Mouse (Mus musculus) thymus, adult 18-20 months (tissue): ENCODE measurements at regions not wholly inside any gene's neighbourhood (a gene's known extent, or its start where the extent isn't known, plus 50 kb on each side); places are given as distances from the start of the nearest gene placed in this dataset.
A peak's percentile ranks its signal among the peaks of the same experiment; 100 is the strongest.

Experiments used
- DNase-seq, 2 experiments: peaks; one replicate each; pipeline ENCODE4 v3.0.0; 2022; ENCODE audit warnings: mixed read lengths in 2 of 2

GRCm38 (mm10) chr5:112101739-112102590 is 150.4 kb downstream of the Cryba4 start:
- no peak for DNase-seq

DNA sequence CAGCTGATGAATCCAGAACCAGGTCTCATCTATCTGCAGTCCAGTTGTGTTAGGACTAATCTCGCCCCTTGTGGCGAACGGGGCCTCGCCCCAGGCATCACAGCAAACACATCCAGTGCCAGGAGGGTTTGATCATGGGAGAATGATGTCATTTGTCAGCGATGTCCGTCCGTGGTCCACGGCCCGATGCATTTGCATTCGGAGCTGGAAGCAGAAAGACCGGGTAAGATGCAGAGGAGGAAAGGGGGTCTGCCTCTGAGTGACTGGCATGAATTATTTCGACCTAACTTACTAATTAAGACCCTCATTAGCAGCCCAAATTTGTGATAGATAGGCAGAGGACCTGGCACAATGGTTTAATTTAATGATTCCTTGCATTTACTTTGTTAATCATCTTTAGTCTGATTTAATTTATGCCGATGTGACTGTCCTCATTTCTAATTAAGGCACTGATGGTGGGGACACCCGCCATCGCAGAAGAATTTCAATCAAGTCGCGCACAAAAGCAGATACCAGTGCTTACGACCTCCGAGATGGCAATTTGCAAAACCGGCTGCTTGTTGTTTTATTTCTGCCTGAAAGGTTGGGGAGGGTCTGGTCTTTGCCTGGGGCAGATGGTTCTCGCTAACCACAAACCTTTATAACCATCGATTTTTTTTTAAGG is 141.9 kb downstream of the Cryba4 start:
- no peak for DNase-seq

GRCm38 (mm10) chr5:112120766-112121165 is 131.6 kb downstream of the Cryba4 start:
- DNase-seq: no peak

DNA sequence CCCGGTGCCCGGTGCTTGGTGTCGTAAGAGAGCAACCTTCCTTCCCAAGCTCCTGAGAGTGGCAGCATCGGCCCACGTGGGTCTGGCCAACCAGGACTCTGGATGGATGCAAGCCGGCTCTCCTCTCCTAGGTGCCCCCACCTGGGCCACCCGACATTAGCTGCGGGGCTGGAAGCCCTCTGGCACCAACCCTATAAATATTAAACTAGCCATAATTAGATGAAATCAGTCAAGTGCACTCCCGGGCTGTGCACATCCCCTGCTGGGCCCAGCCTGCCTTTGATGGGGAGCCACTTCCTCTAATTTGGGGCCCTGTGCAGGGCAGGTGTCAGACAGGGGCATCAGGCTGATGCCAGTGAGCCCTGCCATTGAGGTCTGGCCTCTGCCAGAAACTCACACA is 130.8 kb downstream of the Cryba4 start:
- DNase-seq: no peak

DNA sequence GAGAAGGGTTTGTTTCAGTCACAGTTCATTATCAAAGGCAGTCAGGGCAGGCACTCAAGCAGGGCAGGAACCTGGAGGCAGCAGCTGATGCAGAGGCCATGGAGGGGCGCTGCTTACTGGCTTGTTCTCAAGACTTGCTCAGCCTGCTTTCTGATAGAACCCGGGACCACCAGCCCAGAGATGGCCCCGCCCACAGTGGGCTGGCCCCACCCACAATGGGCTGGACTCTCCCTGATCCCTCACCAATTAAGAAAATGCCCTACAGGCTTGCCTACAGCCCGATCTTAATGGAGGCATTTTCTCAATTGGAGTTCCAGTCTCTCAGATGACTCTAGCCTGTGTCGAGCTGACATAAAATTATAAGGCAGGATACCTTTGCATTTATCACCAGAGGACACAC is 129.7 kb downstream of the Cryba4 start:
- DNase-seq: no peak

DNA sequence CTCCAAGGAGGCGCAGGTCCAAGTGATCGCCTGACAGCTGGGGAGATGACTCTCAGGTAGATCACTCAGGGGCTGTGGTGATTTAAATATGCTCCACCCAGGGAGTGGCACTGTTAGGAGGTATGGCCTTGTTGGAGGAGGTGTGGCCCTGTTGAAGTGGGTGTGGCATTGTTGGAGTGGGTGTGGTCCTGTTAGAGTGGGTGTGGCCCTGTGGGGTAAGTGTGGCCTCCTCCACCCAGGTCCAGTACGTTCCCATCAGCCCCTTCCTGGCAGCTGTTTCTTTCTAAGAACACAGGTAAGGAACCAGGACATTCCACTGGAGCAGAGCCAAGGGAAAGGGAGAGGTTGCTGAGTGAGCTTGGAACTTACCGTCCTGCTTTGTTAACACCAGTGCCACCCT is 125.1 kb downstream of the Cryba4 start:
- DNase-seq: no peak

DNA sequence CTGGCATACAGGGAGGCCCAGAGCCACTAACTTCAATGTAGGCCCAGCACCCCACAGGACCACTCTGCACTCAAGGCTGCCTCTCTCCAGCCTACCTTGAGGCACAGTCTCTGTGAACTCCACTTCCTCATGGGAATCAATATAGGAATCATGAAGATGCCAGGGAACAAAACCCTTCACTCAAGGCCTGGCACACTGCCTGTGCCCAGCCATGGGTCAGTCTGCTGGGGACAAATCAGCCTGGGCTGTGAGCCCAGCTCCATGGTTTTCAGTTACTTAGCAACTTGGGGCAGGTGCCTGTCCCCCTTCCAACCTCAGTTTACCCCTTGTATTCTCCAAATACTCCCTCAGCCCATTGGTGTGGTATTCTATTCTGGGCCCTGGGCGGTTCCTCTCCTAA is 119.6 kb downstream of the Cryba4 start:
- DNase-seq: no peak

DNA sequence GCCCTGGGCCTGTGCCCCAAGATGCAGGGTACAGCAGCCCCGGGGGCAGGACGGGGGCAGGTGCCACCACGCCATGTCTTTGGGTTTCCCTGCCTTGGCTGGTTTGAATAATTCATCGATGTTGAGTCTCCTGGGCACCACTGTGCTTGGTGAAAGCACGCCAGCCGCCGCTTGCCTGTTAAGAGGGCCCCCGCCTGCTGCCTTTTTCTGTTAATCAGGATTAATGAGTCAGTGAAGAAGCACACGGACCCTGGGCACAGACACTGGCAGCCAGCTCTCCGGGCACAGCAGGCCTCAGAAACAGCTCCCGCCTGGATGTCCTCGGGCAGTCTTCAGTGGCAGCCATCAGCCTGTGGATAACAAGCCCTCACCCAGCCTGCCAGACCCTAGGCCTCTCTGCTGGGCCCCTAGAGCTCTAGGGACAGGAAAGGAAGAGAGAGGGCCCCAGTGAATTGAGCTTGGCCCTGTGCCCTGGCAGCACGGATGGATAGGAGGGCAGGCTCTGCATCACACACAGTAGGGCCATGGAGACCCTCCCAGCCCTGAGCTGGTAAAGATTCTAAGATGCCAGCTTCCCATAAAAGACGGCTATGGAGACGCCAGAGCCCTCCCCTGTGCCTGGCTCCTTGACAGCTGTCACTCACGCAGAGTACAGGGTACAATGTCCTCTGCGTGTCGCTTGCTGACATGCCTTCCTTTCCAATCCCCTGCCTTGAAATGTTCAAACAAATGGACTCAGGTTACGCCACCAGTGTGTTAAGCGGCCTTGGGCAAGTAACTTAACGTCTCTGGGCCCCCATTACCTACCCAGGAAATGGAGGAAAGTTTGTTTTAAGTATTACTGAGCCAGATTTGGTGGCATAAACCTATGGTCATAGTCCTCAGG is 118.4 kb downstream of the Cryba4 start:
- DNase-seq: no peak

GRCm38 (mm10) chr5:112136646-112137045 is 115.7 kb downstream of the Cryba4 start:
- no peak for DNase-seq

- DNase-seq: no peak
Measured at GRCm38 (mm10) chr5:112138246-112138645, 114.1 kb downstream of the Cryba4 start.

DNA sequence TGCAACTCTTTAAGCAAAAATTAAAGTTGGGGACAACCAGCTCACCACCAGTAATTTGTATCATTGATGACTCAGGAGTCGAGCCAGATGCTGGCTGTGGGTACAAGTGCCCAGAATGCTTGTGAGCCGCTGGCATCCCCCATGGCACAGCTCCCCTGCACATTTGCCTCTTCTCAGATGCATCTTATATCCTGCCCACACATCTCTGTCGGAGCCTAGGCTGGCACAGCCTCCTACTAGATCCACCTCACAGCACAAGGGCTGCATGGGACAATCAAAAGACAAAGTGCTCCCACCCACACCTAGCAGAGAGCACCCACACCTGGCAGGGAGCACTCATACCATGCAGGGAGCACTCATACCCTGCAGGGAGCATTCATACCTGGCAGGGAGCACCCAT is 109.6 kb downstream of the Cryba4 start:
- DNase-seq: no peak

DNA sequence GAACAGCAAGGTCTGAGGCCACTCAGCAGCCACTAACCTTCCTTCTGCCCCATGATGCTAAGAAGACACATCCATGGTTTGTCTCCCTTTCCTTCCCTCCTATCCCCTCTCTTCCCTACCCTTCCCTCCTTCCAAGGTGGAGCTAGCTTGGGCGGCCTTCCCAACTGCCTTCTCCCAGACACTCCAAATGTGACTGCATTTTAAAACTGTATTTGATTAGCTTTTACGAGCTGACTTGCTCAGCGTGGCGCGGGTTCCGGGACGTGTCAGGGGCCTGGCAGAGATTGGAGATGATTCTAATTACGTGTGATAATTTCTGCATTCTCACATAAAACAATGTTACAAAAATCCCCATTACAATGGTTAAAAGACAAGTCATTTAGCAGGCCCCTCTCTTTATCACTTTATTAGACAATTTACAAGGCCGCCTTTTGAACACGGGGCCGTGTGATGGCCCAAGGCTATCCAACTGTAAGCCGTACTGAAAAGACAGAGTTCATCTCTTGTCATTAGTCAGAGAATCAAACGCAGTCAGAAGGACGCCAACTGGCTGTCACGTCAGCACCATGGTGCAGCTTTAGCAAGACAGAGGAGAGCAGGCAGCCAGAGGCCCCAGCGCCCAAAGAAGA is 108.2 kb downstream of the Cryba4 start:
- DNase-seq: no peak

- DNase-seq: peak; percentile 29 to 34
Measured at GRCm38 (mm10) chr5:112153675-112154085, 98.6 kb downstream of the Cryba4 start.

- no peak for DNase-seq
Measured at GRCm38 (mm10) chr5:112154650-112155049, 97.7 kb downstream of the Cryba4 start.

- DNase-seq: no peak
Measured at GRCm38 (mm10) chr5:112155051-112155450, 97.3 kb downstream of the Cryba4 start.

DNA sequence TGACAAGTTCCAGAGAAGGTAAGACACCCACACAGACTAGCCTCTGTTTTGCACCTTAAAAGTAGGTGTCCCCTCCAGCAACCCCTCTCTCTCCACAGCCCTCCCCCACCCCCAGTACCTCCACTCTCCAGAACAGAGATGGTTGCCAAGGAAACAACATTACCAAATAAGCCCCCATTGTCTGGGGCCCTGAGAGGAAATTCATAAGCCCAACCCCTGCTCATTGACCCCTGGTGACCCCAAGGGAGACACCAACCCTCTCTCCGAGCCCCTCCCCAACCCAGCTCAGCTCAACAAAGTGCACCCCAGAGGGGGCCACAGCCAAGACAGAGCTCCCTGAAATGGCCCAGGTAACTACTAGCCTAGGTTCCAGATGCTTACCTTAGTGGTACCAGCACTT is 96.3 kb downstream of the Cryba4 start:
- DNase-seq: no peak

DNA sequence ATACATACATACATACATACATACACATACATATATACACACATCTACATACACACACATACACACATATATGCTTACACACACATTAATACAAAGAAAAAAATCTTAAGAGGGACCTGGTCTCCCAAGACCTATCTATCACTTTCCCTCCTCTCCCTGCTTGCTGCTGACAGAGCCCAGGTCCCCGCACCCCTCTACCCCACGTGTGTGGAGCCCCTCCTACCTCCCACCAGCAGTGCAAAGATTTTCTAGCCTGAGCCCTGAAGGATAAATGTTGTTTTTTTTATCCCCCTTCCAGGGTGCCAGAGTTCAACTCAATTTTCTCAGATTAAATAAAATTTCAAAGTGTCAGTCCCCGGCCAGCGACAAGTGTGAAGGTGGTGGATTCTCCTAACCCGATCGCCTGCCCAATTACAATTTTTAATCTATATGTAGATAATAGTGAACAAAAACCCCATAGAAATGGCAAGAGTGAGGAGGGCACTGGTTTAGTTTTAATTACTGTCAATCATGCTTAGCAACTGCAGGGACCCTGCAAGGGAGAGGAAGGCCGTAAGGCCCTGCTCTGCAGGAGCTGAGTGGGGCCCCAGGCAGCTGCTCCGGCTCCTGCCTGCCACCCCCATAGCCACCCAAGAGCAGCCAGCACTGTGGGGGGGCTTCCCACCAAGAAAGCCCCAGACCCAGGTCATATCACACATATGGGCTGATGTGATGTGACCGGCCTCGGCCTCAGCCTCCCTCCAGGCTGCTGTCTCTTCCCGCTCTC is 85.7 kb downstream of the Cryba4 start:
- no peak for DNase-seq

- no peak for DNase-seq
Measured at GRCm38 (mm10) chr5:112167790-112168189, 84.5 kb downstream of the Cryba4 start.

GRCm38 (mm10) chr5:112171325-112171724 is 81.0 kb downstream of the Cryba4 start:
- no peak for DNase-seq

- peak in 1 of 2 experiments; percentile 9 for DNase-seq
Measured at GRCm38 (mm10) chr5:112179213-112180057, 72.9 kb downstream of the Cryba4 start.

DNA sequence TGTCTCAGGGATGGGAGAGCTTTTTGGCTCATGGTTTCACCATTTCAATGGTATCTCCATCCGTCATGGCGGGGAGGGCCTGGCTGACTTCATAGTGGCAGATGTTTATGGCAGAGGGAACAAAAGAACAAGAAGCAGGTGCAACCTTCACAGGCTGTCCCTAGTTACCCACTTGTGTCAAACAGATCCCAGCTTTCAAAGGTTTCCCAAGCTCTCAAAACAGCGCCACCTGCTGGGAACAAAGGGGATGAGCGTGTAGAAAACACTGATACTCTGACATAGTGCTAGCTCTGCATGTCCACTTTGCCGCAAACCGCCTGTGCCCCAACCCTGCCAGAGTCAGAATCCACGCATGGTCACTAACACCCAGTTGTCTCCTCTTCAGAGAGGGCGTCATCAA is 69.5 kb downstream of the Cryba4 start:
- peak in 1 of 2 experiments; percentile 9 for DNase-seq
